Mouse (Mus musculus): Measurements from ENCODE around the gene Rs1.
"Not testable (repeated sequence)": the region's sequence is repeated elsewhere in the genome, so short reads cannot be mapped to it uniquely, and the experiment has no call there.

Rs1 gene

GRCm38 (mm10) chrX:160767713-160768112 lies at the start of gene Rs1:
Gene Rs1, plus strand, starts transcription at chrX:160768013.
- no peak for DNase-seq

DNA sequence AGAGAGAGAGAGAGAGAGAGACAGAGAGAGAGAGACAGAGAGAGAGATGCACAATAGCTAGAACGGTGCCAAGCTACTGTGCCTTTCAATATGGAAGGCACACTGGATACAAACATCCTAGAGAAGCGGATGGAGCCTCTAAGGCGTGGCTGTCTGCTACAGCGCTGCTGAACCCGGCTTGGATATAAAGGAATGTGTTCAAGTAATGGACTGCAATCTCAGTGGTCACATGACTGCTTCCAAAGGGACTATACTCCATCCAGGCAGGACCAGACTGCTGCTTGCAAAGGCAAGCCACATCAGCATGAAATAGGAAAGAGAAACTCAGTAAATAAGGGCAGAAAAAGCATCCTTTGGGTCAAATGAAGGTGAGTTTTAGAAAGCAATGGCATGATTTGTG lies 32.2 kb upstream of the Rs1 start, which contains the start of gene Ppef1:
Gene Ppef1, minus strand, starts transcription at position 116 of the 400 bp plus-strand sequence.
- DNase-seq: no peak

DNA sequence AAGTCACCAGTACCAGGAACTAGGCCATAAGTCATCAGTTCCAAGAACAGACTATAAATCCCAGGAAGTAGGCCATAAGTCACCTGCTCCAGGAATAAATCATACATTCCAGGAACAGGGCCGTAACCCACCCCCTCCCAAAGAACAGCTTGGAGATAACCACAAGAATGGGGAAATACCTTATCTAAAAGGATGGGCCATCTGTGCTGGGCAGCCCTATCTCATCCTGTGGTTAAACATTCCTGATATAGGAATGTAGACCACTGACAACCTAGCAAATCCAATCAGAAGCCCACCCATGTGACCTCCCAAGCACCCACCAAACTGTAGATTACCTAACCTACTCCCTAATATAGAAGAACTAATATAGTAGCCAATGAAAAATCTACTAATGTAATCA lies 22.4 kb upstream of the Rs1 start:
- DNase-seq: no peak

DNA sequence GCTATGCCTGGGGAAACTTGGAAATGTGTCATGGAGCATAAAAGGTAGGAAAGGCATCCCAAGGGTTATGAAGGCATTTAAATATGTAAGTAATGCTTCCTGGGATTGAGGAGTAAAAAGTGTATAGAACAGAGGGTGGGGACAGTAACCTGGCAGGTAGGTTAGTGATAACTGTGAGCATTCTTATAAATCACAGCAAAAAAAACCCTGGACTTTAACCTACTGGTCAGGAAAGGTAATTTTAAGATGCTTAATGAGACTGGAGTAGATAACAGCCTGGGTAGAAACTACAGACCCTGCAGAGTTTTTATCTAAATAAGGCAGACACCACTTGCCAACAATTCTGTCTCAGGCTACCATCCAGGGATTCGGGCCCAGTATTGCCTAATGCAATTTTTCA lies 19.2 kb upstream of the Rs1 start:
- no peak for DNase-seq

GRCm38 (mm10) chrX:160750808-160751207 lies 17.0 kb upstream of the Rs1 start:
- DNase-seq: no peak

DNA sequence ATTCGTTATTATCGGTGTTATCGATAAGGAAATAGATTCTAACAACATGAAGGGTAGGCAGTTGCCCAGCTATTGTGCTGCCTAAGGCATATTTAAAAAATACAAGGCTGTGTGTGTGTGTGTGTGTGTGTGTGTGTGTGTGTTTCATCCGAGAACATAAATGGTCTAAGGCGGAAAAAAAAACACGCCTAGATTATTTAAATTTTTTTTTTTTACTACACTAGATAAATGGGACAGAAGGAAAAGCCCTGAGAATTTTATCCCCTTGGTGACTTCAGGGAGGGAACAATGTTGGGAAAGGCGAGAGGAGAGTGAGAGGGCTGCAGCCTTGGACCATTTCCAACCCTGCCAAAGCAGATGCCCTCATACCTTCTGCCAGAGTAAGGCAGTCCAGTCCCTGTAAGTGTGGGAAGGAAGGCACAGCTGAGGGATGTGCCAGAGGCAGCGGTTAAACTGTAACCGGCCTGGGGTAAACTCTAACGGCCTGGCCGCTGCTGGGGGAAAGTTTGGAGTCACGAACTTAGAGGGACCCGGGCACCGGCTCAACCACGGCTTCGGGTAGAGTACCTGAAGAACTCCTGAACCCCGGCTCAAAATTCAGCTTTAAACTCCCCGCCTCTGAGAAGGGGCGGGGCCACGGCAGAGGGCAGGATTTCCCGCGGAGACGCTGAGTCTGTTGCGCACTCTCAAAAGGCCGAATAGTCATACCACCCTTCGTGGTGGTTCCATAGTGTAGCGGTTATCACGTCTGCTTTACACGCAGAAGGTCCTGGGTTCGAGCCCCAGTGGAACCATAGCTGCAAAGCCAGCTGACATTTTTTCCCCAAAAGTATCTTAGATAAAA lies 2.2 kb upstream of the Rs1 start:
- peak; percentile 88 to 93 for DNase-seq

- DNase-seq: no peak
Observed at GRCm38 (mm10) chrX:160766233-160766616, 1.6 kb upstream of the Rs1 start.

DNA sequence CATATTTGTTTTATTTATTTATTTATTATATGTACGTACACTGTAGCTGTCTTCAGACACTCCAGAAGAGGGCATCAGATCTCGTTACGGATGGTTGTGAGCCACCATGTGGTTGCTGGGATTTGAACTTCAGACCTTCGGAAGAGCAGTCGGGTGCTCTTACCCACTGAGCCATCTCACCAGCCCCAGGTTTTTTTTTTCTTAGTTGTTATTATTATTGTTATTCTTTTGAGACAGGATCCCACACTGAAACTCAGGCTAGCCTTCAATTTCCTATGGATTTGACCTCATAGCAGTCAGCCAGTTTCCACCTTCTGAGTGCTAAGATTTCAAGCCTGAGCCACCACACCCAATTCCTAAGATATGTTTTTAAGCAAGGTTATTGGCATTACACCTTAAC lies 1.8 kb downstream of the Rs1 start:
- not testable (repeated sequence) for DNase-seq

DNA sequence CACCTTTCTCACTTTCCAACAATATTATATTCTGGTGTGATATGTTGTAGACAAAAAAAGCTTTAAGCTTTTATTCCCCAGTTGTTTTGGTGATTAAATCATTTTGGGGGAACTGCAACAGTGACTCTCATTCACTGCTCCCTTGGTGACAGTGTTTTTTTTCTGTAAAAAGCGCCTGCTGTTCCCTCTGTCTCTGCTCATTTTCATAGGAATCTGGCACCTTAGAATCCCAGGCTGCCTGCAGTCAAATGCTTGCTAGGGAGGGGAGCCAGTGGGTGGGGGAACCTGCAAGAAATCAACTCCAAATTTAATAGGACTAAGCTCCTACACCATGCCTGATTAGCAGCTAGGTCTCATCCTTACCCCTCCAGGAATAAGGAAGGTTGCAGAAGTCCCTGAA lies 5.2 kb downstream of the Rs1 start:
- DNase-seq: no peak

GRCm38 (mm10) chrX:160782276-160782675 lies 14.5 kb downstream of the Rs1 start:
- DNase-seq: no peak

DNA sequence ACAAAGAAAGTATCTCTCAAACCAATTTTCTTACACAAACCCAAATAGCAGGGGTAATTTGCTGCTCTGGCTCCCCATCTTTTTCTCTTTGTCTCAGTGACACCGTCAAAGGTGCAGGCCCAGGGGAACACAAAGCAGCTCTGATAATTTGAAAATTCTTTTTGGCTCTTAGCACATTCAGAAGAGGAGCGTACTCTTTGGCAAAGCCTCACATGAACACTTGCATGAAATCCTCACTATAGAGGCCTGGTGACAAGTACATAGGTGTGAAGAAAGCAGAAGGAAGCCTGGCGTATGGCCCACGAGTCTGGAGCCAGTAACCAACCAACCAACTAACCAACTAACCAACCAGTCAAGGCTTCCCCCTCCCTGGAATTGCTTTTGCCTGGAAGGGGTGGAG lies 27.1 kb downstream of the Rs1 start:
- no peak for DNase-seq

GRCm38 (mm10) chrX:160804409-160805150 lies 36.8 kb downstream of the Rs1 start:
- DNase-seq: no peak

GRCm38 (mm10) chrX:160808226-160808625 lies 40.4 kb downstream of the Rs1 start:
- DNase-seq: peak; percentile 20 to 21

All from cerebellum, postnatal 36 days (tissue).